Mouse (Mus musculus) thymus, postnatal 4 days (tissue): ENCODE results near the gene Ssxa1.
A peak's percentile ranks its signal among the peaks of the same experiment; 100 is the strongest.
"Not testable (repeated sequence)": the region's sequence is repeated elsewhere in the genome, so short reads cannot be mapped to it uniquely, and the experiment has no call there.

ENCODE experiments used
- DNase-seq: peaks from one replicate; pipeline ENCODE4 v3.0.0; 2021

The Ssxa1 gene

GRCm38 (mm10) chrX:21115520-21115919, at the start of gene Ssxa1:
Gene Ssxa1, plus strand, starts transcription at chrX:21115820.
- DNase-seq: no peak

DNA sequence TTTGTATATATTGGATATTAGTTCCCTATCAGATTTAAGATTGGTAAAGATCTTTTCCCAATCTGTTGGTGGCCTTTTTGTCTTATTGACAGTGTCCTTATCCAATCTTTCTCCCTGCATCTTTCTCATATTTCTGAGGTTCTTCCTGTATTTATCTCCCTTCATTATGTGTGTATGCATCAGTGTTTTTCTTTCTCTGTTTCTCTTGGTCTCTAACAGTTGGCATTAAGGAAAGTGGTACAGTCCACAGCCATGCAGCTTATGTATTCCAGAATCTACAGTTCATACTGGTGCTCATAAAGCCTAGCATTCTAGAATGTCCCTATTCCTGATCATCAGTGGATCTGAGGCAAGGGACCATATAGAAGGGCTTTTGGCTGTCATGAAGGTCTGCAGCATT, 47.5 kb upstream of the Ssxa1 start, which contains the start of gene Spaca5:
Gene Spaca5 (plus strand): TSS at position 301 of the 400 bp plus-strand sequence.
- DNase-seq: no peak

GRCm38 (mm10) chrX:21088645-21088982, 27.0 kb upstream of the Ssxa1 start:
- DNase-seq: no peak

DNA sequence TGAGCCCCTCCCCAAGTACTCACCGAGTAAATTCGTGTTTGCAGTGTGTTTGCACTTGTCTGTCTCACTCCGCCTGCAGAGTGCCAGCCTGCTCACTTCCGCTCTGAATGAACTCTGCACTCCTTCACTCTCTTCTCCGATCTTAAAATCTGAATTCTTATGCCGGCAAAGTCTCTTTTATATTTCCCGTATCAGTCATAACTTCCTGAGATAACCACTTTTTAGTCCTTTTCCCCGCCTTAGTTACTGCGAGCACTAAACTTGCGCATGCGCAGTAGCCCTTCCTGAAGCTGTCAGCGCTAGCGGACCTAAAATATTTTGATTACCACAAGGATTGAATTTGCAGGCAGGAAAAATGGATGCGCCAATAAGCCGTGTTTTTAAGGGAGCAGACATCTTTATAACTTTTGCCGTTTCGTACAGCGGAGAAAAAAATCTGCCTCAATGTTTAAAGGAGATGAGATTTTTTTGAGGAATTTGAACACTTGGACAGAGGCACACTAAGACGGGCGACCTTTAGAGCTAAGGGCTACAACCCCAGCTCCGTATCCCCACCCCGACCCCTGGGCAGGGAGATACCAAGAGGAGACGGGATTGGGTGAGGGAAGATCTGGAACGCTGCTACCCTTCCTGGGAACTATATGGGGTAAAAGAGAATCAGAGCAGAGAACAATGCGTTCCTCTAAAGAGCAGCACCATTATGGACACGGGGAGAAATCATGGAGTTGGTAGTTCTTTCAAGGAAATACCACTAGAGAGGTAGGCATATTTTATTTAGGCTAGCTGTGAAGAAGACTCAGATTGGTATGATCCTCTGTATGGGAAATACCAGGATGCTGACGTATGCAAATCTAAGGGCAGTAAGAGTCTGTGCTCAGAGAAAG, 26.4 kb upstream of the Ssxa1 start, which contains the start of gene Zfp300:
Gene Zfp300 (minus strand): TSS at position 545 of the 884 bp plus-strand sequence.
- peak; percentile 74 for DNase-seq

- no peak for DNase-seq
These were observed 25.8 kb upstream of the Ssxa1 start for GRCm38 (mm10) chrX:21089867-21090239.

DNA sequence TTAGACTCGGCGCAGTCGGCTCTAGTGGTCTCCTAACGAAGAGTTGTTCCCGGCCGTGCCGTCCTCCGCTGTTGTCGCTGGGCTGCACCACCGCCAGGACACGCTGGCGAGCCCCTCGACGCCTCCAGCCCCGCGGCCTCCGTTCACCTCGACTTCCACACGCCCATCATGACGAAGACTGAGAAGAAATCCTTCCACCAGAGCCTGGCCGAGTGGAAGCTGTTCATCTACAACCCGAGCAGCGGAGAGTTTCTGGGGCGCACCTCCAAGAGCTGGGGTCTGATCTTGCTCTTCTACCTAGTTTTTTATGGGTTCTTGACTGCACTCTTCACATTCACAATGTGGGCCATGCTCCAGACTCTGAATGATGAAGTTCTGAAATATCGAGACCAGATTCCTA, 31.1 kb downstream of the Ssxa1 start:
- DNase-seq: not testable (repeated sequence)
